Mouse (Mus musculus) mature B cell (primary cell): Measurements from ENCODE around the gene Aldh1b1.

Experiments used
- in situ Hi-C: fragments of 300-500 bp; cut with MboI; formaldehyde crosslinking; loops from 2 replicates; pipeline ENCODE4 v1.14.3; 2019

The Aldh1b1 gene

GRCm38 (mm10) chr4:45824761-45825556 is 26.1 kb downstream of the Aldh1b1 start:
- in situ Hi-C loops: no loop called here

GRCm38 (mm10) chr4:45826275-45827040 is 27.6 kb downstream of the Aldh1b1 start, which contains the start of gene Igfbpl1:
Gene Igfbpl1, minus strand, starts transcription at chr4:45826923.
- in situ Hi-C loops: no loop called here

- in situ Hi-C loops: no loop called here
Measured at GRCm38 (mm10) chr4:45829907-45830759, 31.3 kb downstream of the Aldh1b1 start.

GRCm38 (mm10) chr4:45831996-45832395 is 33.2 kb downstream of the Aldh1b1 start:
- in situ Hi-C loops: no loop called here

GRCm38 (mm10) chr4:45833461-45833860 is 34.6 kb downstream of the Aldh1b1 start:
- in situ Hi-C loops: no loop called here

- in situ Hi-C loops: no loop called here
Measured at GRCm38 (mm10) chr4:45844355-45844754, 45.5 kb downstream of the Aldh1b1 start.

GRCm38 (mm10) chr4:45846263-45846662 is 47.4 kb downstream of the Aldh1b1 start:
- in situ Hi-C loops: no loop called here

GRCm38 (mm10) chr4:45848109-45848824 is 49.4 kb downstream of the Aldh1b1 start, which contains the start of gene Stra6l:
Gene Stra6l, plus strand, starts transcription at chr4:45848664.
- in situ Hi-C loops: no loop called here

- in situ Hi-C loops: no loop called here
Measured at GRCm38 (mm10) chr4:45848825-45849156, 50.0 kb downstream of the Aldh1b1 start.

GRCm38 (mm10) chr4:45849419-45849818 is 50.6 kb downstream of the Aldh1b1 start:
- in situ Hi-C loops: no loop called here

GRCm38 (mm10) chr4:45851640-45852051 is 52.8 kb downstream of the Aldh1b1 start:
- in situ Hi-C loops: no loop called here

- in situ Hi-C loops: no loop called here
Measured at GRCm38 (mm10) chr4:45853496-45854246, 54.8 kb downstream of the Aldh1b1 start.
